22 mouse cellular contexts compared by ENCODE assay signal in genomic region chr15:32403321-32403720, GRCm38 (mm10).
DNase-seq lines count a peak whose midpoint lies in the region; TF ChIP-seq lines count a peak whose summit lies in the region.
"Had no signal": no experiment of that assay in that cellular context is flagged by ENCODE, and none has a peak within 500 bp of the region (broad histone marks: within the 10 kb centered on the region; RNA-seq: fewer than 3 reads in every experiment).

No protein-coding gene starts in this region.

- TF ChIP-seq CTCF in layer of hippocampus, adult 2 months (conservative IDR thresholded peaks at IDR 0.05), result no peak

- peak overlapping the region; percentile 49; the same call in 1 of the 2 replicates for H3K27ac ChIP-seq in layer of hippocampus, adult 2 months
- H3K27ac ChIP-seq: embryonic facial prominence, embryonic 12.5 days; embryonic facial prominence, embryonic 15.5 days; heart, embryonic 15.5 days; hindbrain, embryonic 10.5 days; hindbrain, embryonic 13.5 days had no signal

- H3K4me3 ChIP-seq in layer of hippocampus, adult 2 months, result peak overlapping the region; percentile 18; the same call in 1 of the 2 replicates
- H3K4me3 ChIP-seq: embryonic facial prominence, embryonic 12.5 days; embryonic facial prominence, embryonic 15.5 days; heart, embryonic 12.5 days; heart, embryonic 15.5 days; hindbrain, embryonic 10.5 days; hindbrain, embryonic 13.5 days had no signal

- DNase-seq in layer of hippocampus, adult 2 months (ENCODE audit: low spot score in 2 of 2), result no peak
- DNase-seq in layer of hippocampus, adult 11-12 months (ENCODE audit: low spot score), result no peak
- DNase-seq in right cerebral cortex, adult 2 months (ENCODE audit: low spot score in 2 of 2), result peak; percentile 18
- DNase-seq in right cerebral cortex, postnatal 14 days, result no peak
- DNase-seq in telencephalon, adult 2 months (ENCODE audit: low read depth, low spot score), result peak; percentile 53
- DNase-seq in Muller cell, postnatal 12 days (ENCODE audit: inconsistent ontology term), result no peak
- DNase-seq: adrenal gland, adult 8-10 months; adrenal gland, postnatal 25 days; cerebellum, adult 2 months; cerebellum, adult 9-11 months; cerebellum, postnatal 25 days; forebrain, postnatal 0 days; gastrocnemius, postnatal 10 days; gastrocnemius, postnatal 36 days; heart, postnatal 10 days; heart, postnatal 36 days had no signal

Comparison
In these comparisons a context has a peak if more than half of its experiments do, and no peak if none do; other contexts are left out.
1. DNase-seq: peak in right cerebral cortex, adult 2 months (2 of 2) and telencephalon, adult 2 months (single experiment); none in layer of hippocampus, adult 2 months (0 of 2), layer of hippocampus, adult 11-12 months (single experiment), right cerebral cortex, postnatal 14 days (single experiment) and Muller cell, postnatal 12 days (single experiment).